Mouse (Mus musculus) MEL (cell line): ENCODE data around the gene Aif1l. TPM values are rescaled to one million over a fixed set of nuclear protein-coding genes. Genes with fewer than 3 reads are reported as not detected.

Source experiments
- DNase-seq: peaks from one replicate; pipeline ENCODE4 v3.0.0; 2011; ENCODE audit warnings: low read depth, low spot score
- H3K27ac ChIP-seq: 2 replicates; pipeline ENCODE4 v1.5.1; 2012; ENCODE audit warnings: low read depth, mild to moderate bottlenecking, control low read depth, low read length, moderate library complexity; ENCODE audit not compliant: control insufficient read depth
- H3K27me3 ChIP-seq, 2 experiments: fragments of 150-350 bp in 1 of 2; sonication (generic) in 1 of 2; 2 replicates each; pipeline ENCODE4 v1.6.1; 2012; ENCODE audit warnings: low read length in 2 of 2, mild to moderate bottlenecking in 2 of 2, improper control_type of control experiment in 1 of 2, moderate library complexity in 1 of 2; ENCODE audit not compliant: insufficient read depth in 2 of 2, control insufficient read depth in 1 of 2
- H3K36me3 ChIP-seq, 2 experiments: 2 replicates each; pipeline ENCODE4 v1.6.1; 2012 to 2014; ENCODE audit warnings: low read length in 2 of 2, improper control_type of control experiment in 1 of 2, inconsistent platforms in 1 of 2, mild to moderate bottlenecking in 1 of 2; ENCODE audit not compliant: insufficient read depth in 2 of 2, control insufficient read depth in 1 of 2
- H3K4me1 ChIP-seq, 2 experiments: fragments of 150-350 bp in 1 of 2; sonication (generic) in 1 of 2; 2 replicates each; pipeline ENCODE4 v1.6.1; 2012; ENCODE audit warnings: low read length in 2 of 2, improper control_type of control experiment in 1 of 2, mild to moderate bottlenecking in 1 of 2; ENCODE audit not compliant: insufficient read depth in 2 of 2, control insufficient read depth in 1 of 2
- H3K4me3 ChIP-seq, 2 experiments: fragments of 150-350 bp in 1 of 2; sonication (generic) in 1 of 2; 2 replicates each; pipeline ENCODE4 v1.5.1; 2012; ENCODE audit warnings: low read depth in 2 of 2, low read length in 2 of 2, mild to moderate bottlenecking in 2 of 2, moderate library complexity in 2 of 2, control low read depth in 1 of 2, improper control_type of control experiment in 1 of 2; ENCODE audit not compliant: control insufficient read depth in 1 of 2, insufficient read depth in 1 of 2
- H3K79me2 ChIP-seq: 2 replicates; pipeline ENCODE4 v1.6.1; 2012; ENCODE audit warnings: mild to moderate bottlenecking, low read length, moderate library complexity; ENCODE audit not compliant: control insufficient read depth, poor library complexity, insufficient read depth
- H3K9ac ChIP-seq: 2 replicates; pipeline ENCODE4 v1.6.1; 2012; ENCODE audit warnings: low read depth, mild to moderate bottlenecking, control low read depth, low read length, moderate library complexity; ENCODE audit not compliant: control insufficient read depth, poor library complexity, severe bottlenecking
- H3K9me3 ChIP-seq: fragments of 150-350 bp; sonication (generic); replicated peaks from 2 replicates; pipeline ENCODE4 v1.6.1; 2012; ENCODE audit warnings: mild to moderate bottlenecking, low read length, improper control_type of control experiment, moderate library complexity; ENCODE audit not compliant: insufficient read depth
- BHLHE40 ChIP-seq: IDR thresholded peaks from 2 replicates; pipeline ENCODE4 v1.6.1; 2012; ENCODE audit warnings: low read depth, mild to moderate bottlenecking, inconsistent platforms, low read length, improper control_type of control experiment, borderline replicate concordance
- CHD1 ChIP-seq: IDR thresholded peaks from 2 replicates; pipeline ENCODE4 v1.6.1; 2012; ENCODE audit warnings: low read depth, mild to moderate bottlenecking, inconsistent platforms, low read length, improper control_type of control experiment
- CHD2 ChIP-seq: IDR thresholded peaks from 2 replicates; pipeline ENCODE4 v1.6.1; 2011; ENCODE audit warnings: low read length, improper control_type of control experiment
- CTCF ChIP-seq, 3 experiments: IDR thresholded peaks in 2 of 3; conservative IDR thresholded peaks in 1 of 3; 2 replicates each; pipeline ENCODE4 v1.5.1; 2011 to 2012; ENCODE audit warnings: low read length in 3 of 3, low read depth in 2 of 3, mild to moderate bottlenecking in 2 of 3, improper control_type of control experiment in 1 of 3, inconsistent platforms in 1 of 3, mixed read lengths in 1 of 3, moderate library complexity in 1 of 3; ENCODE audit not compliant: control insufficient read depth in 1 of 3, insufficient read depth in 1 of 3, poor library complexity in 1 of 3, severe bottlenecking in 1 of 3
- E2F4 ChIP-seq: IDR thresholded peaks from 2 replicates; pipeline ENCODE4 v1.6.1; 2011; ENCODE audit warnings: low read depth, low read length, improper control_type of control experiment, borderline replicate concordance
- ELF1 ChIP-seq: IDR thresholded peaks from 2 replicates; pipeline ENCODE4 v1.6.1; 2014; ENCODE audit warnings: low read depth, mild to moderate bottlenecking, inconsistent platforms, low read length, improper control_type of control experiment, moderate library complexity
- ETS1 ChIP-seq: IDR thresholded peaks from 2 replicates; pipeline ENCODE4 v1.6.1; 2012; ENCODE audit warnings: low read depth, mild to moderate bottlenecking, inconsistent platforms, low read length, improper control_type of control experiment, moderate library complexity
- GABPA ChIP-seq: IDR thresholded peaks from 2 replicates; pipeline ENCODE4 v1.6.1; 2012; ENCODE audit warnings: low read depth, mild to moderate bottlenecking, inconsistent platforms, low read length, improper control_type of control experiment, moderate library complexity
- GATA1 ChIP-seq: IDR thresholded peaks from 2 replicates; pipeline ENCODE4 v1.6.1; 2011; ENCODE audit warnings: low read depth, low read length, improper control_type of control experiment
- HCFC1 ChIP-seq: IDR thresholded peaks from 2 replicates; pipeline ENCODE4 v1.6.1; 2012; ENCODE audit warnings: low read depth, mild to moderate bottlenecking, inconsistent platforms, low read length, improper control_type of control experiment, moderate library complexity
- KAT2A ChIP-seq: conservative IDR thresholded peaks from 2 replicates; pipeline ENCODE4 v1.6.1; 2012; ENCODE audit warnings: low read depth, low read length, improper control_type of control experiment, inconsistent platforms
- MAX ChIP-seq: IDR thresholded peaks from 2 replicates; pipeline ENCODE4 v1.6.1; 2011; ENCODE audit warnings: low read length, improper control_type of control experiment
- MAZ ChIP-seq: IDR thresholded peaks from 2 replicates; pipeline ENCODE4 v1.6.1; 2012; ENCODE audit warnings: low read depth, mild to moderate bottlenecking, inconsistent platforms, low read length, improper control_type of control experiment
- MXI1 ChIP-seq: IDR thresholded peaks from 2 replicates; pipeline ENCODE4 v1.6.1; 2011; ENCODE audit warnings: mild to moderate bottlenecking, low read depth, low read length, improper control_type of control experiment
- MYB ChIP-seq: IDR thresholded peaks from 2 replicates; pipeline ENCODE4 v1.6.1; 2011; ENCODE audit warnings: mild to moderate bottlenecking, low read depth, low read length, improper control_type of control experiment
- MYC ChIP-seq: IDR thresholded peaks from 2 replicates; pipeline ENCODE4 v1.6.1; 2011; ENCODE audit warnings: low read depth, mild to moderate bottlenecking, low read length, improper control_type of control experiment, moderate library complexity
- NELFE ChIP-seq: IDR thresholded peaks from 2 replicates; pipeline ENCODE4 v1.6.1; 2011; ENCODE audit warnings: low read depth, low read length, improper control_type of control experiment
- NRF1 ChIP-seq: IDR thresholded peaks from 2 replicates; pipeline ENCODE4 v1.6.1; 2014; ENCODE audit warnings: low read depth, mild to moderate bottlenecking, inconsistent platforms, low read length, improper control_type of control experiment, moderate library complexity; ENCODE audit not compliant: poor library complexity, insufficient read depth, severe bottlenecking
- POLR2A ChIP-seq, 2 experiments: IDR thresholded peaks; 2 replicates each; pipeline ENCODE4 v1.6.1; 2011 to 2012; ENCODE audit warnings: low read length in 2 of 2, mild to moderate bottlenecking in 2 of 2, control low read depth in 1 of 2, improper control_type of control experiment in 1 of 2, low read depth in 1 of 2, moderate library complexity in 1 of 2; ENCODE audit not compliant: control insufficient read depth in 1 of 2, insufficient read depth in 1 of 2, poor library complexity in 1 of 2
- POLR2AphosphoS5 ChIP-seq: IDR thresholded peaks from 2 replicates; pipeline ENCODE4 v1.6.1; 2012; ENCODE audit warnings: low read depth, borderline replicate concordance, mild to moderate bottlenecking, inconsistent platforms, low read length, moderate library complexity, mixed read lengths
- RCOR1 ChIP-seq: IDR thresholded peaks from 2 replicates; pipeline ENCODE4 v1.6.1; 2012; ENCODE audit warnings: low read depth, mild to moderate bottlenecking, inconsistent platforms, low read length, improper control_type of control experiment
- SMC3 ChIP-seq: IDR thresholded peaks from 2 replicates; pipeline ENCODE4 v1.6.1; 2011; ENCODE audit warnings: low read depth, low read length, improper control_type of control experiment
- TBP ChIP-seq: IDR thresholded peaks from 2 replicates; pipeline ENCODE4 v1.8.0; 2011; ENCODE audit warnings: low read depth, low read length, improper control_type of control experiment
- ZC3H11A ChIP-seq: IDR thresholded peaks from 2 replicates; pipeline ENCODE4 v1.6.1; 2012; ENCODE audit warnings: low read depth, mild to moderate bottlenecking, inconsistent platforms, low read length, improper control_type of control experiment
- polyA plus RNA-seq, 2 experiments: library from polyadenylated mRNA; stranded (reverse) in 1 of 2; unstranded in 1 of 2; fragments of >175 nt in 1 of 2; fragments of >200 nt in 1 of 2; gene quantifications; 2 replicates each; pipeline versions ENCODE4 v1.2.1 to v1.2.4; 2012; ENCODE audit warnings: low replicate concordance in 2 of 2, low read depth in 1 of 2; ENCODE audit not compliant: insufficient read length in 2 of 2, insufficient read depth in 1 of 2, missing spikeins in 1 of 2
- total RNA-seq: library from RNA; depleted of rRNA; stranded (reverse); fragments of 300-350 nt; gene quantifications from 2 replicates; pipeline ENCODE4 v1.2.3, GENCODE M21; 2012

Aif1l gene
- total and polyA plus RNA-seq, 3 experiments = 0.69 to 1.9 TPM; not detected in 1

DNA sequence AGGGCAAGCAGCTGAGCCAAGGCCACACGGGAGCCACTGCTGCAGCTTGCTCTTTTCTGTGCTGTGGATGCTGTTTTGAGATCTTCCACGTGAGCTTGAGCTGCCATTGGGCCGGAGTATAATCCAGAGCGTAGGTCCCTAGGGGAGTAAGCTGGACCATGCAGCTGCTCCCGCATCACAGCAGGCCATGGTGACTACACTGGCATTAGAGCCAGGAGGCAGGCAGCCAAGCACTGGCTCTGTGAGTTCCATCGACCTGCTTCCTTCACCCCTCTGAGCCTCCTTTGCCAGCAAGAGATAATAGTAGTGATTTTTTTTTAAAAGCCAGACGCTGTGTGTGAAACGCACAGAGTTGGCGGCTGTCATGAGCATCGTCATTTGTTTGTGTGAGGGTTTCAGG lies 2.3 kb downstream of the Aif1l start:
- Histone ChIP-seq H3K4me3 (no peak overlapping the region), H3K36me3 (no peaks in the 10 kb centered on the region), H3K4me1 (no peaks in the 10 kb centered on the region), H3K9me3 (no peaks in the 10 kb centered on the region), H3K27ac (no peak overlapping the region)
- TF ChIP-seq MYC (no peak), ETS1 (no peak), MXI1 (no peak), HCFC1 (no peak), MAX (no peak), POLR2A (IDR thresholded peaks at IDR 0.05; ENCODE audit: control insufficient read depth in 1 of 2, insufficient read depth in 1 of 2, low read depth in 1 of 2, low read length in 2 of 2, poor library complexity in 1 of 2) (no peak), NELFE (no peak), GABPA (no peak), SMC3 (no peak), E2F4 (no peak), MAZ (no peak), POLR2AphosphoS5 (no peak), RCOR1 (no peak), ELF1 (no peak), TBP (no peak), CTCF (IDR thresholded peaks at IDR 0.05 in 2 of 3, conservative IDR thresholded peaks at IDR 0.05 in 1 of 3; ENCODE audit: control insufficient read depth in 1 of 3, insufficient read depth in 1 of 3, low read depth in 2 of 3, low read length in 3 of 3, poor library complexity in 1 of 3, severe bottlenecking in 1 of 3) (no peak), GATA1 (no peak), KAT2A (no peak)
- TF ChIP-seq, all 39 proteins: peak for 0
- no peak for DNase-seq
- H3K79me2 ChIP-seq = no peaks in the 10 kb centered on the region
- H3K9ac ChIP-seq = no peak overlapping the region
- H3K27me3 ChIP-seq = peaks cover 7 to 12% of the 10 kb centered on the region in 2 experiments

DNA sequence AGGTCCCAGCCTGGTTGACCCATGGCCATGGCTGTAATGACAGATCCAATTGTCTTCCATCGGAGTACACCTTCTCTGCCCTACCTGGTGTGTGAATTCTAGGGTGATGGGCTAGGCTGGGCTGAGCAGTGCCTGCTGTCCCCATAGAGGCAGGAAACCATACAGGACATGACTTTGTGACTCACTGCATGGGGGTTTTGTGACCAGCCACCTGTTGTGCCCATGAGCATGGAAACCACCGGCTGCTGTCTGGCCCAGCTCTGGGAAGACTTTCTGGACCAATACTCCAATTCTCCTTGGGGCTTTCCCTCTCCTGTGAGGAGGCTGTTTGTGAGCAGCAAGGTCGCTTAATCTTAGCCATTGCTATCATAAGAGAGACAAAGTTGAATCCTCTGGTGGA lies 2.8 kb downstream of the Aif1l start:
- no peak for DNase-seq
- Histone ChIP-seq H3K79me2 (no peaks in the 10 kb centered on the region), H3K27ac (no peak overlapping the region), H3K27me3 (peaks cover 7 to 12% of the 10 kb centered on the region in 2 experiments), H3K4me1 (no peaks in the 10 kb centered on the region), H3K9me3 (no peaks in the 10 kb centered on the region), H3K9ac (no peak overlapping the region), H3K36me3 (no peaks in the 10 kb centered on the region), H3K4me3 (no peak overlapping the region)
- TF ChIP-seq HCFC1 = no peak
- no peak for TF ChIP-seq ETS1
- no peak for TF ChIP-seq TBP
- TF ChIP-seq E2F4 = no peak
- no peak for TF ChIP-seq MAX
- TF ChIP-seq MYB = no peak
- TF ChIP-seq MYC = no peak
- no peak for TF ChIP-seq ZC3H11A
- no peak for TF ChIP-seq MAZ
- no peak for TF ChIP-seq BHLHE40
- no peak for TF ChIP-seq NRF1
- TF ChIP-seq CHD2 = no peak
- TF ChIP-seq CHD1 = no peak
- no peak for TF ChIP-seq GATA1
- TF ChIP-seq RCOR1 = no peak
